Mouse (Mus musculus): ENCODE data around the gene Chst15. TPM values are rescaled to one million over a fixed set of nuclear protein-coding genes. Genes with fewer than 3 reads are reported as not detected.

Gene Chst15
- polyA plus RNA-seq (2012; rRNA removed; ENCODE audit: low replicate concordance), result 11.6 and 13.8 TPM in 2 replicates

DNA sequence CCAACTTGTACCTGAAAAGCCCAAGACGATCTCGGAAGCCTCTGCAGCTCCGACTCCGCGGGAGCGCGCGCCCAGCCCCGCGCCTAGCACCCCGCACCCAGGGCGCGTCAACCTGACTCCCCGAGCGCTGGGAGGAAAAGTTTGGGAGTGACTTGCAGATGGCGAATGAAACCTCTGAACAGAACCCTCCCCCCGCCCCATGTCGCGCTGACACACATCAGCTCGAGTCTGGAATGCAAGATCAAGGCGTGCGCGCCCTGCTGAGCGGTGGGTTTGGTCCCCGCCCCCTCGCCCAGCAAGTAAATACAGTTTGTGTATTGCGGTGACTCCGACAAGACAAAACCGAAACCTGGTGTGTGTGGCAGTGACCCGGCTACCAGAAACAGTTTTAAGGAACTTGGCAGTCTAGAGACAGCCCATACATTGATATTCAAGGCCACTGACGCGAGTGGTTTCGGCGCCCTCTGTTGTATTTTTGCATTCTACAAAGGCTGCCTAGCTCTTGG is at the start of gene Chst15:
Gene Chst15, minus strand, starts transcription at position 193 of the 506 bp plus-strand sequence.

Other genes with a start within 250 kb of the Chst15 start
- 3.0 and 5.1 TPM in 2 replicates for gene Cpxm2, start 162.5 kb downstream of the Chst15 start, polyA plus RNA-seq (2012; rRNA removed; ENCODE audit: low replicate concordance)

All from mammary gland, adult 2 months (tissue).